Mouse (Mus musculus) myocyte (in vitro differentiated cells): ENCODE data around the gene Zfp683.

Source experiments
- CEBPB ChIP-seq: IDR thresholded peaks from 2 replicates; pipeline ENCODE4 v1.6.1; 2011; ENCODE audit warnings: mild to moderate bottlenecking, moderate library complexity; ENCODE audit not compliant: poor library complexity, insufficient read depth, severe bottlenecking
- E2F4 ChIP-seq: IDR thresholded peaks from one replicate; pipeline ENCODE4 v1.6.1; 2011; ENCODE audit warnings: mild to moderate bottlenecking, control low read depth, moderate library complexity; ENCODE audit not compliant: insufficient read depth
- MYOD1 ChIP-seq, 3 experiments: IDR thresholded peaks; one replicate each; pipeline ENCODE4 v1.6.1; 2011; ENCODE audit warnings: control low read depth in 2 of 3, low read depth in 2 of 3, mild to moderate bottlenecking in 2 of 3, moderate library complexity in 1 of 3; ENCODE audit not compliant: insufficient read length in 2 of 3, control insufficient read depth in 1 of 3
- MYOG ChIP-seq, 3 experiments: IDR thresholded peaks; one replicate each; pipeline ENCODE4 v1.6.1; 2011; ENCODE audit warnings: control low read depth in 2 of 3, low read depth in 2 of 3, mild to moderate bottlenecking in 2 of 3; ENCODE audit not compliant: insufficient read length in 2 of 3, control insufficient read depth in 1 of 3, insufficient read depth in 1 of 3
- POLR2A ChIP-seq: IDR thresholded peaks from one replicate; pipeline ENCODE4 v1.6.1; 2011; ENCODE audit warnings: low read depth, mild to moderate bottlenecking, control low read depth, moderate library complexity; ENCODE audit not compliant: insufficient read length
- POLR2AphosphoS2 ChIP-seq: IDR thresholded peaks from one replicate; pipeline ENCODE4 v1.6.1; 2011; ENCODE audit warnings: low read depth, control low read depth; ENCODE audit not compliant: insufficient read length
- REST ChIP-seq: IDR thresholded peaks from one replicate; pipeline ENCODE4 v1.6.1; 2011; ENCODE audit warnings: mild to moderate bottlenecking, control low read depth, moderate library complexity; ENCODE audit not compliant: insufficient read depth, insufficient read length
- SRF ChIP-seq: IDR thresholded peaks from one replicate; pipeline ENCODE4 v1.6.1; 2011; ENCODE audit warnings: low read depth; ENCODE audit not compliant: control insufficient read depth, insufficient read length
- TCF12 ChIP-seq: IDR thresholded peaks from one replicate; pipeline ENCODE4 v1.6.1; 2011; ENCODE audit warnings: mild to moderate bottlenecking, control low read depth; ENCODE audit not compliant: poor library complexity, insufficient read depth, severe bottlenecking
- TCF3 ChIP-seq: IDR thresholded peaks from one replicate; pipeline ENCODE4 v1.6.1; 2011; ENCODE audit warnings: low read depth, control low read depth; ENCODE audit not compliant: insufficient read length
- USF1 ChIP-seq: IDR thresholded peaks from one replicate; pipeline ENCODE4 v1.6.1; 2011; ENCODE audit warnings: low read depth, mild to moderate bottlenecking, control low read depth, moderate library complexity

DNA sequence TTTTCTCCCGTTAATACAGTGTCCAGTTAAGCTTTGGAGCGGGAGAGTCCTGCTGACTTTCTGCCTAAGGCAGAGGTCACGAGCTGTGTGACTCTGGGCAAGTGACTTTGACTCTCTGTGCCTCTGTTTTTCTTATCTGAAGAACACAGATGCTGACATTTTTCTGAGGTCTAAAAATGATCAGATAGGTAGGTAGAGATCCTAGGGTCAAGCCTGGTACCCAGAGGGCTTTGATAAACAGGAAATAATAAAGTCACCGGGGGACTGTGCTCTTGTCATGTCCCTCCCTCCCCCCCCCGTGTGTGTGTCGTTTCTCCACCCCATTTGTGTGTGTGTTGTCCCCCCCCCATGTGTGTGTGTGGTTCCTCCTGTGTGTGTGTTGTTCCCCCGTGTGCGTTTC, 8.9 kb downstream of the Zfp683 start:
- TF ChIP-seq POLR2A (no peak), POLR2AphosphoS2 (no peak), E2F4 (no peak), TCF12 (no peak), MYOG (IDR thresholded peaks at IDR 0.05; ENCODE audit: control insufficient read depth in 1 of 3, insufficient read depth in 1 of 3, insufficient read length in 2 of 3, low read depth in 2 of 3) (no peak), MYOD1 (IDR thresholded peaks at IDR 0.05; ENCODE audit: control insufficient read depth in 1 of 3, insufficient read length in 2 of 3, low read depth in 2 of 3) (no peak), USF1 (no peak), REST (no peak), TCF3 (no peak), CEBPB (no peak), SRF (no peak)
